20 mouse cellular contexts compared by ENCODE assay signal in the genomic region with DNA sequence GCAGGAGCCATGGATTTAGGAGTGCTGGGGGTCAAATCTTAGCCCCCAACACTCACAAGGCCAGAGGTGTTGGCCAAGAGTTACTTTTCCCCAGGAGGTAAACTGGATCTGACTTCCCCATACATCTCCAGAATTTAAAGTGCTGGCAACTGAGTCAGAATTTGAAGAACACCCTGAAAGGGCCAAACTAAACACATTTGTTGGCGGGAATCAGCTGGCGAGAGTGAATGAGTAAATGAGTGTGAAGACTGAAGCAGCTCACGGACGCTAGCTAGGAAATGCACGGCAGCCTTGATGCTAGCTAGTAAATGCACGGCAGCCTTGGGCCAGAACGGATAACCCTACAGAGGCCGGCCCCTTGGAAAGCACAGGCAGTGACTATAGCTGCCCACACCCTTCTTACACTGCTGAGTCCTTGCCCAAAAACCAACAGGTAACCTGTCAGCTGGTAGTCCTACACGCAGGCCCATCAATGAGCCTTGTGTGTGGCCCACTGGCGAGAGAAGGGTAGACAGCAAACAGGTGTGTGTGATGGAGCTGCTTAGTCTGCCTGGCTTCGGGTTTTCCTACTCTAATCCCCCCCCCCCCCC.
"Had no signal": no experiment of that assay in that cellular context is flagged by ENCODE, and none has a peak within 500 bp of the region (broad histone marks: within the 10 kb centered on the region; RNA-seq: fewer than 3 reads in every experiment).

No protein-coding gene starts in this region.

- H3K36me3 ChIP-seq: limb, embryonic 12.5 days; liver, embryonic 13.5 days; midbrain, embryonic 10.5 days; neural tube, embryonic 12.5 days; neural tube, embryonic 15.5 days; stomach, embryonic 15.5 days had no signal

- H3K9ac ChIP-seq: limb, embryonic 12.5 days; liver, embryonic 13.5 days; neural tube, embryonic 12.5 days; neural tube, embryonic 15.5 days; stomach, embryonic 15.5 days had no signal

- ATAC-seq: inflammation-experienced regulatory T-cells, adult 6 months; intestine, embryonic 16.5 days; lung, postnatal 0 days had no signal

- DNase-seq: kidney, adult 18-20 months; kidney, postnatal 4 days; liver, embryonic 13.5 days; lung, adult 2 months; midbrain, embryonic 14.5 days; right cerebral cortex, adult 18-20 months; right cerebral cortex, postnatal 14 days; right cerebral cortex, postnatal 4 days; spleen, adult 18-20 months; thymus, postnatal 25 days had no signal

- H3K27ac ChIP-seq: kidney, postnatal 0 days; liver, embryonic 13.5 days; midbrain, embryonic 10.5 days; neural tube, embryonic 12.5 days; neural tube, embryonic 15.5 days; stomach, embryonic 15.5 days had no signal

- H3K4me2 ChIP-seq: limb, embryonic 12.5 days; liver, embryonic 13.5 days; neural tube, embryonic 12.5 days; neural tube, embryonic 15.5 days; stomach, embryonic 15.5 days had no signal

- H3K9me3 ChIP-seq: limb, embryonic 12.5 days; liver, embryonic 13.5 days; megakaryocyte, embryonic 14.5 days; midbrain, embryonic 10.5 days; neural tube, embryonic 12.5 days; neural tube, embryonic 15.5 days; stomach, embryonic 15.5 days had no signal

- H3K4me3 ChIP-seq: limb, embryonic 12.5 days; liver, embryonic 13.5 days; megakaryocyte, embryonic 14.5 days; midbrain, embryonic 10.5 days; neural tube, embryonic 12.5 days; neural tube, embryonic 15.5 days; stomach, embryonic 15.5 days had no signal

- H3K27me3 ChIP-seq: liver, embryonic 13.5 days; stomach, embryonic 15.5 days had no signal
